Mouse (Mus musculus) layer of hippocampus, adult 18-20 months (tissue): ENCODE data around the gene Nppb. TPM values are rescaled to one million over a fixed set of nuclear protein-coding genes. Genes with fewer than 3 reads are reported as not detected.

Experiments used
- DNase-seq, 2 experiments: peaks; one replicate each; pipeline ENCODE4 v3.0.0; 2022; ENCODE audit warnings: low spot score in 2 of 2
- total RNA-seq, 2 experiments: library from RNA; stranded (reverse); gene quantifications; 2 replicates each; pipeline ENCODE4 v1.2.3; 2021

Nppb gene
- total RNA-seq, 2 experiments from 2014 or later = not detected

GRCm38 (mm10) chr4:147976237-147976636 lies 9.4 kb upstream of the Nppb start:
- no peak for DNase-seq

- DNase-seq = no peak
These were observed 7.9 kb upstream of the Nppb start for GRCm38 (mm10) chr4:147977726-147978125.

- DNase-seq = no peak
These were observed 7.2 kb upstream of the Nppb start for GRCm38 (mm10) chr4:147978391-147978790.

GRCm38 (mm10) chr4:147979441-147979860 lies 6.1 kb upstream of the Nppb start:
- DNase-seq = no peak

- no peak for DNase-seq
These were observed 8.0 kb downstream of the Nppb start for GRCm38 (mm10) chr4:147993571-147994095.

- no peak for DNase-seq
These were observed 9.7 kb downstream of the Nppb start for GRCm38 (mm10) chr4:147995311-147995710.

GRCm38 (mm10) chr4:148000202-148000772 lies 14.7 kb downstream of the Nppb start, which contains the start of gene Nppa:
Gene Nppa (plus strand): TSS chr4:148000722.
- DNase-seq = no peak

- DNase-seq = no peak
These were observed 15.6 kb downstream of the Nppb start for GRCm38 (mm10) chr4:148001013-148001789.

GRCm38 (mm10) chr4:148001866-148002265 lies 16.3 kb downstream of the Nppb start:
- DNase-seq = no peak

- no peak for DNase-seq
These were observed 18.8 kb downstream of the Nppb start for GRCm38 (mm10) chr4:148004361-148004760.

GRCm38 (mm10) chr4:148008412-148008811 lies 22.8 kb downstream of the Nppb start:
- peak; percentile 62 to 77 for DNase-seq

GRCm38 (mm10) chr4:148009641-148010040 lies 24.1 kb downstream of the Nppb start:
- no peak for DNase-seq

GRCm38 (mm10) chr4:148011332-148011731 lies 25.7 kb downstream of the Nppb start:
- DNase-seq = no peak

- no peak for DNase-seq
These were observed 26.6 kb downstream of the Nppb start for GRCm38 (mm10) chr4:148012216-148012615.

- no peak for DNase-seq
These were observed 29.8 kb downstream of the Nppb start for GRCm38 (mm10) chr4:148015418-148015817.

- DNase-seq = no peak
These were observed 31.4 kb downstream of the Nppb start for GRCm38 (mm10) chr4:148016981-148017380.

- no peak for DNase-seq
These were observed 32.8 kb downstream of the Nppb start for GRCm38 (mm10) chr4:148018410-148018809.

GRCm38 (mm10) chr4:148024003-148024402 lies 38.4 kb downstream of the Nppb start:
- DNase-seq = no peak

- DNase-seq = no peak
These were observed 43.7 kb downstream of the Nppb start for GRCm38 (mm10) chr4:148029297-148029696.

- DNase-seq = no peak
These were observed 44.9 kb downstream of the Nppb start for GRCm38 (mm10) chr4:148030506-148030905.

GRCm38 (mm10) chr4:148033858-148034410 lies 48.3 kb downstream of the Nppb start:
- no peak for DNase-seq

GRCm38 (mm10) chr4:148035440-148035839 lies 49.9 kb downstream of the Nppb start:
- no peak for DNase-seq
